ENCODE assay signal across 8 mouse cellular contexts in genomic region chr8:119861706-119862389, GRCm38 (mm10). TPM values are rescaled to one million over a fixed set of nuclear protein-coding genes. Genes with fewer than 3 reads are reported as not detected.
DNase-seq lines count a peak whose midpoint lies in the region; ATAC-seq lines count a peak whose summit lies in the region.

Gene Klhl36 (plus strand): TSS chr8:119862266.

- ATAC-seq in inflammation-experienced regulatory T-cells, adult 6 months = peak; percentile 99
- ATAC-seq in megakaryocyte-erythroid progenitor cell, adult 5-6 weeks (replicated peaks; ENCODE audit: low FRiP score, low TSS enrichment, poor library complexity, severe bottlenecking) = peak; percentile 98

- intact Hi-C loops in gastrocnemius, postnatal 14 days (cut with DNase I; ENCODE audit: low total_unique reads) = no loop called here
- intact Hi-C loops in left cerebral cortex, postnatal 10 days (cut with DNase I) = no loop called here

- DNase-seq in adrenal gland, adult (ENCODE audit: inconsistent age in 2 of 2, low spot score in 1 of 2) = peak; percentile 98 to 100
- DNase-seq in embryo, embryonic 10.5 days (ENCODE audit: low spot score) = peak; percentile 98
- peak; percentile 98 for DNase-seq in gastrocnemius, postnatal 14 days
- peak; percentile 92 to 97 for DNase-seq in left cerebral cortex, postnatal 10 days (ENCODE audit: extremely low spot score in 1 of 2, low spot score in 2 of 2)
- DNase-seq in right cerebral cortex, postnatal 25 days = peak; percentile 95
- peak; percentile 98 for DNase-seq in urinary bladder, postnatal 4 days (ENCODE audit: low spot score in 2 of 2)

RNA-seq across cellular contexts. Expression of gene Klhl36, which starts in this region (rescaled TPM):
- total RNA-seq in gastrocnemius, postnatal 14 days (2021) = 1 to 10 TPM; 2.2 to 2.7 TPM
- 1 to 10 TPM; 6.8 to 8.0 (median 7.1) TPM for polyA plus RNA-seq in inflammation-experienced regulatory T-cells, adult 6 months (2017; shearing (Covaris generic))
- total RNA-seq in left cerebral cortex, postnatal 10 days (2021) = 1 to 10 TPM; 7.3 to 8.2 TPM
- 2.2 and 4.4 TPM in 2 replicates for total RNA-seq in megakaryocyte-erythroid progenitor cell, adult 5-6 weeks (2014; fragmentation: Nextera tagmentation)
- total RNA-seq in megakaryocyte-erythroid progenitor cell, adult 5-6 weeks (2017) = 3.2 and 5.6 TPM in 2 replicates

Comparison
In these comparisons a context has a peak if more than half of its experiments do, and no peak if none do; other contexts are left out.
1. Peak in every context shown above with its lines: DNase-seq and ATAC-seq.